Mouse (Mus musculus): ENCODE results near the gene Neu3. TPM values are rescaled to one million over a fixed set of nuclear protein-coding genes. Genes with fewer than 3 reads are reported as not detected.

The Neu3 gene
- polyA plus RNA-seq, 1 experiment: 0.83 TPM

DNA sequence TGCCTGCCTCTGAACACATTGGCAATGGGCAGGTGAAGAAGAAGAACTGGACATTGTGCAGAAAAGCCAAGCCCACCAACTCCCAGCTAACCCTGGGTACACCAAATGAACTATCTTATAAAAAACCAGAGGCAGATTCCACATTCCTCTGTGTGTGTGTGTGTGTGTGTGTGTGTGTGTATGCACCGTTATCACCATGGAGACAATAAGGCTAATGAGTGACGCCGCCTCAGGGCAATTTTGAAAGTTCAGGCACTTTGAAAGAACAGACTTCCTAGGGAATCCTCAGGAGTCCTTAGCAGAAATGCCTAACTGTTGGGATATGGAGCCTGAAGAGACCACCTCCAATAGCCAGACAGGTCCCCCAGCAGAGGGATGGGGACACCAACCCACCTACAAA is 31.0 kb downstream of the Neu3 start:
- no peak for TF ChIP-seq FLI1 (IDR thresholded peaks at IDR 0.05; ENCODE audit: low read length)
- no peak for TF ChIP-seq GATA1 (IDR thresholded peaks at IDR 0.05; ENCODE audit: borderline replicate concordance, low read length)
- Histone ChIP-seq H3K36me3 (replicated peaks; ENCODE audit: low read length) (no peaks in the 10 kb centered on the region), H3K4me1 (peaks cover 4% of the 10 kb centered on the region; the same call in 1 of the 2 replicates), H3K27me3 (replicated peaks) (peaks cover 65% of the 10 kb centered on the region), H3K4me3 (replicated peaks) (no peak overlapping the region), H3K9me3 (peaks cover 6% of the 10 kb centered on the region)

DNA sequence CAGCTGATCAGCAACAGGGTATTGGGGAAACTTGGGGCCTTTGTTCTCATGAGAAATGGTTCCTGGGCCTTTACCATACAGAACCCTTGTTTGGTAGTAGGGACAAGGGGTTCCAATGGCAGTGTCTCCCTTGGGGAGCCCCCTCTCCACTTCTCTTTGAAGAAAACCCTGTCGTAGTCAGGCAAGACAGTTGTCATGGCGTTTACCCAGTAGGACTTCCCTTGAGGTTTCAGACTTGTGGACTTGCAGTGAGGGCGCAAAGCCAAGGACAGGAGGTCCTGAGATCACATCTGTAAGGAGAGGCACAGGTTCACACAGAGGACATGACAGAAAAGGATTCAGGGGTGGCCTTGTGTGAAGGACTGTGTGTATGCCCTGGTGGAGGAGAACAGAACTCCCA is 31.7 kb downstream of the Neu3 start:
- Histone ChIP-seq H3K4me3 (replicated peaks) (no peak overlapping the region), H3K9me3 (peaks cover 5% of the 10 kb centered on the region), H3K36me3 (replicated peaks; ENCODE audit: low read length) (no peaks in the 10 kb centered on the region), H3K27me3 (replicated peaks) (peaks cover 67% of the 10 kb centered on the region), H3K4me1 (peaks cover 4% of the 10 kb centered on the region; the same call in 1 of the 2 replicates)
- no peak for TF ChIP-seq GATA1 (IDR thresholded peaks at IDR 0.05; ENCODE audit: borderline replicate concordance, low read length)
- no peak for TF ChIP-seq FLI1 (IDR thresholded peaks at IDR 0.05; ENCODE audit: low read length)

DNA sequence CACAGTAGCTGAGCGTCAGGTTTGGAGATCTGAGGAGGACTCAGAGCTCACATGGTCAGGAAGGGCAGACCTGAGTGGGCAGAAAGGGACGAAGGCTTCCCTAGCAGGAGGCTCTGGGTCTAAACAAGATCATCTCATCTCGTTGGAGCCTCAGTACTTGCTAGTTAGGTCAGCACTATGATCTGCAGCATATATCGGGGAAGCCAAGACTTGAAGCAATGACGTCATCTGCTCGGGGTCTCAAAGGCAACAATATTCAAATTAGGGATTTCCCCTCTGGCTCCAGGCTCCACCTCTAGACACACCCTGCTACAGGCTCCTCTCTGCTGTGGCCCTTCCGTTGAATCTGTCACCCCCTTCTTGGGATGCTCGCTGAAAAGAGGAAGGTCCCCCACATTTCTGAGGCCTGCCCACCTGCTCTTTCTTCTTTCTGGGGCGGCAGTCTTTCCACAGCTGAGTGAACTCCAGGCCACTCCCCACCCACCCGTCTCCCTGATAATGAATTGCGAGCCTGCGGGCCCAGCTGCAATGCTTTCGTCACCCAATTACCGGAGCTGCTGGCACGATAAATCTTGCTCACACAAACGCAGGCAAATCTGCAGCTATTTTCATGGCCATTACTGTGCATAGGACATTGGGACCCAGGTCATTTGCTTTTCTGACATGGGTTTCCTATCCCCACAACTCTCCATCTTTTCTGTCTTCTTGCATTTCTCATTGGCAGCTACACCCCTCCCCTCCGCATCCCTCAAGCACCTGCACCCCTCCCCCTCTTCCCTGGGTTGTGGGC is 32.8 kb downstream of the Neu3 start:
- H3K36me3 ChIP-seq (replicated peaks; ENCODE audit: low read length): no peaks in the 10 kb centered on the region
- peaks cover 4% of the 10 kb centered on the region; the same call in 1 of the 2 replicates for H3K4me1 ChIP-seq
- TF ChIP-seq GATA1 (IDR thresholded peaks at IDR 0.05; ENCODE audit: borderline replicate concordance, low read length): no peak
- TF ChIP-seq FLI1 (IDR thresholded peaks at IDR 0.05; ENCODE audit: low read length): no peak
- H3K4me3 ChIP-seq (replicated peaks): no peak overlapping the region
- peaks cover 68% of the 10 kb centered on the region for H3K27me3 ChIP-seq (replicated peaks)
- peaks cover 14% of the 10 kb centered on the region for H3K9me3 ChIP-seq

DNA sequence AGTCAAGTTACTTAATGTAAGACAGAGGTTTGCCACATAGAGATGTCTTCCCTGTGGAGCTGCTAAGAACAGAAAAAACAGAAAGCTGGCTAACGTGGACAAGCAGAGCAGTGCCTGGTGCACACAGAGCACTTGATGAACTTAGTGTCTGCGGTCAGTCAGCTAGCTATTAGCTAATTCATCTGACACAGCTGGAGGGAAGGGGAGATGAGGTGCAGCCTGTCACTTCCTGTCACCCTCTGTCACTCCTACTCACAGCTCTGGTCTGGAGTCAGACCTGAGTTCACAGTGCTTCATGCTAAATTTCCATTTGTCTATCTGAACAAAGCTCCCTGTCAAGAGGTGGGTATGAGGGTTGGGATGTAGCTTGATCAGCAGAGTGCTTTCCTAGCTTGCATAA is 34.1 kb downstream of the Neu3 start:
- Histone ChIP-seq H3K36me3 (replicated peaks; ENCODE audit: low read length) (no peaks in the 10 kb centered on the region), H3K27me3 (replicated peaks) (peaks cover 67% of the 10 kb centered on the region), H3K9me3 (peaks cover 14% of the 10 kb centered on the region), H3K4me1 (peaks cover 4% of the 10 kb centered on the region; the same call in 1 of the 2 replicates), H3K4me3 (replicated peaks) (peak overlapping the region; percentile 6)
- TF ChIP-seq GATA1 (IDR thresholded peaks at IDR 0.05; ENCODE audit: borderline replicate concordance, low read length): no peak
- no peak for TF ChIP-seq FLI1 (IDR thresholded peaks at IDR 0.05; ENCODE audit: low read length)

DNA sequence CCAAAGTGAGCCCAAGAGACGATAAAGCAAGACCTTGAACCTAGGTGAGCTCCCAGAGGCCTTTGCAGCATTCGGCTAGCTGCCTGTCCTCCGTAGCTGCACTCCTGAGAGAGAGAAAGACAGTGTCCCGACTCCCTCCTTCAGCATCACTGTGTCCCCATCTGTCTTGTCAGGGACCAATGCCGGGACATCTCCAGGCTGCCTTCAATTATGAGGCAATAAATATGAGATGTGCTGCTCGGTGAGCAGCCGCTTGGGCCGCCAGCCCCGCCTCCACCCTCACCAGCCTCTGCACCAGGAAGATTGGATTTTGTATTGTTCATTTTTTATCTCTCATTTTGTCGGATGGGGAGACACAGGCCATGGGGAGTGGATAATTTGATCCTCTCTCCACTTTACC is 37.4 kb downstream of the Neu3 start:
- Histone ChIP-seq H3K4me3 (replicated peaks) (no peak overlapping the region), H3K27me3 (replicated peaks) (peaks cover 51% of the 10 kb centered on the region), H3K9me3 (peaks cover 14% of the 10 kb centered on the region), H3K36me3 (replicated peaks; ENCODE audit: low read length) (no peaks in the 10 kb centered on the region), H3K4me1 (peaks cover 4% of the 10 kb centered on the region; the same call in 1 of the 2 replicates)
- no peak for TF ChIP-seq FLI1 (IDR thresholded peaks at IDR 0.05; ENCODE audit: low read length)
- TF ChIP-seq GATA1 (IDR thresholded peaks at IDR 0.05; ENCODE audit: borderline replicate concordance, low read length): no peak

DNA sequence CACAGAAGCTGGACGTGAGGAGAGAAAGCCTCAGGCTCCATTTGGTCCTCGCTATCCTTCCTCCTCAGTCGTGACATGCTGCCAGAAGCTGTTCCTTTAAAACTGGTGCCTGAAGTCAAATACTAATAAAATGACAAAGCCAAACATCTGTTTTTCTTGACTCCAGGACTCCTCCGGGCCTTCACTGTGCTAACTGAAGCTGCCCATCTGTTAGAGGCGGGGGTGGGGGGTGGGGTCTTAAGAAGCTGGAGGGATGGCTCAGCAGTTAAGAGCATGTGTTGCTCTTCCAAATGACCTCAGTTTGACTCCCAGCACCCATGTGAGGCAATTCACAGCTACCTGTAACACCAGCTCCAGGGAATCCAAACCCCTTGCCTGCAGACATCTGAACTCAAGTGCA is 39.7 kb downstream of the Neu3 start:
- H3K9me3 ChIP-seq: peaks cover 14% of the 10 kb centered on the region
- no peaks in the 10 kb centered on the region for H3K4me1 ChIP-seq
- no peak overlapping the region for H3K4me3 ChIP-seq (replicated peaks)
- no peaks in the 10 kb centered on the region for H3K36me3 ChIP-seq (replicated peaks; ENCODE audit: low read length)
- peaks cover 30% of the 10 kb centered on the region for H3K27me3 ChIP-seq (replicated peaks)
- no peak for TF ChIP-seq GATA1 (IDR thresholded peaks at IDR 0.05; ENCODE audit: borderline replicate concordance, low read length)
- no peak for TF ChIP-seq FLI1 (IDR thresholded peaks at IDR 0.05; ENCODE audit: low read length)

DNA sequence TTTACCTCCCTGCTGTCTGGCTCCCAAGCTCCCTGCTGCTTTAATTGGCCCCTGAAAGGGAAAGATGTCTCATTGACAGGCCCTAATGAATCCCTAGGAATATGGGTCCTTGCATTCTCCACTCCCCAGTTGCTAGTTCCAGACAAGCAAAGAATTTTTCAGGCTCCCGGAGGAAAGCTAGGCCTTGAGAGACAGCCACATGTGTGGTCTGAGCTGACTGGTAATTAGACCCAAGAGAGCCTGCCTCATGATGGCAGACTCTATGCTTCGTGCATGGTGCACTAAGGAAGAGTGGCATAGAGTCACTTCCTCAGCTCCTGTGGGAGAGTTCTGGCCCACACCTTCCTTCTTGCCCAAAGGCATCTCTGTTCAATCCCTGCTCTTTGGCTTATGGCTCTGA is 40.3 kb downstream of the Neu3 start:
- no peak for TF ChIP-seq FLI1 (IDR thresholded peaks at IDR 0.05; ENCODE audit: low read length)
- no peak for TF ChIP-seq GATA1 (IDR thresholded peaks at IDR 0.05; ENCODE audit: borderline replicate concordance, low read length)
- Histone ChIP-seq H3K27me3 (replicated peaks) (peaks cover 30% of the 10 kb centered on the region), H3K36me3 (replicated peaks; ENCODE audit: low read length) (no peaks in the 10 kb centered on the region), H3K9me3 (peaks cover 14% of the 10 kb centered on the region), H3K4me3 (replicated peaks) (no peak overlapping the region), H3K4me1 (no peaks in the 10 kb centered on the region)

DNA sequence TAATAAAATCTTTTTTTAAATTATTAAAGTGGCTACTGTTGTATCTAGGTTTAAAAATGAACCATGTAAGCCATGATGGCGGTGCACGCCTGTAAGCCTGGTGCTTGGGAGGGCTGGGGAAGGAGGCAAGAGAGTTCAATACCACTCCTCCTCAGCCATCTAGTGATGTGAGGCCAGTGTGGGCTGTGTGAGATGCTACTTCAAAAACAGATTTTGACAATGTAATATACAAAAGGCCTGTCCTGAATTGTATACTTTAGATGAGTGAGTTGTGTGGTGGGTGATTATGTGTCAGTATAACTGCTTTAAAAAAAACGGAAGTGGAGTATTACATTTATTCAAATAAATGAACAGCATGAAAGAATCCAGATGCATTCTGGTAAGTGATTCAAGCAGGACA is 41.4 kb downstream of the Neu3 start:
- peaks cover 22% of the 10 kb centered on the region for H3K27me3 ChIP-seq (replicated peaks)
- no peaks in the 10 kb centered on the region for H3K36me3 ChIP-seq (replicated peaks; ENCODE audit: low read length)
- H3K4me1 ChIP-seq: peaks cover 3% of the 10 kb centered on the region; the same call in 1 of the 2 replicates
- no peak for TF ChIP-seq FLI1 (IDR thresholded peaks at IDR 0.05; ENCODE audit: low read length)
- TF ChIP-seq GATA1 (IDR thresholded peaks at IDR 0.05; ENCODE audit: borderline replicate concordance, low read length): no peak
- H3K4me3 ChIP-seq (replicated peaks): no peak overlapping the region
- peaks cover 12% of the 10 kb centered on the region for H3K9me3 ChIP-seq

DNA sequence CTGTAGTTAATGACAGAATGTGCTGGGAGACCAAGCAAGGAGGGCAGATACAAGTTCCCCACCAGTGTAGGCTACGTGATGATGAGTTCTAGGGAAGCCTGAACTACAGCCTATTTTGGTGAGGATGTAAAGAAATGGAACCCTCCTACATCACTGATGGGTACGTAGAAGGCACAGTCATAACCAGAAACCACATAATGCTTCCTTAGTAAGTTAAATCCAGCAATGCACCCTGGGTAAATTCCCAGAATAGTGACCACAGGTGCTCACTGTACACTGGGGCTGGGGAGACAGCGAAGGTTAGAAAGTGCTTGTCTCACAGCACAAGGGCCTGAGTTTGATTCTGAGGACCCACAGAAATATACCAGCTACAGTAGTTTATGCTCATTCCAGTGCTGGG is 42.7 kb downstream of the Neu3 start:
- no peak for TF ChIP-seq FLI1 (IDR thresholded peaks at IDR 0.05; ENCODE audit: low read length)
- no peak for TF ChIP-seq GATA1 (IDR thresholded peaks at IDR 0.05; ENCODE audit: borderline replicate concordance, low read length)
- Histone ChIP-seq H3K4me1 (peaks cover 6% of the 10 kb centered on the region), H3K27me3 (replicated peaks) (peaks cover 11% of the 10 kb centered on the region), H3K4me3 (replicated peaks) (no peak overlapping the region), H3K9me3 (no peaks in the 10 kb centered on the region), H3K36me3 (replicated peaks; ENCODE audit: low read length) (no peaks in the 10 kb centered on the region)

DNA sequence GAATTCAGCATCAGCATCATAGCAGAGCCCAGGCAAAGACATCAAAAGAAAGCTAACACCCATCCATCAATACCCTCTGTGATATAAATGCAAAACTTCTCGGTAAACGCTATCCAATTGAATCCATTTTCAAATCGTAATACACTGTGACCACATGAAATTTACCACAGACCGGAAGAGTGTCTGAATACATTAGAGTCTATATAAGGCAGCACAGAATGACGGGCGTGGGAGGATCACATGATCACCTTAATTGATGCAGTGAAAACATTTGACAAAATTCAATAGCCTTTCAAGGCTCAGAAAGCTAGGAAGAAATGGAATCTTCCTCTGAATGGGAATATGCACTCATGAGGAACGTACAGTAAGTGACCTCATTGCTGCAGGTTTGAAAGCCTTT is 44.8 kb downstream of the Neu3 start:
- TF ChIP-seq FLI1 (IDR thresholded peaks at IDR 0.05; ENCODE audit: low read length) (no peak), GATA1 (IDR thresholded peaks at IDR 0.05; ENCODE audit: borderline replicate concordance, low read length) (no peak)
- Histone ChIP-seq H3K4me3 (replicated peaks) (no peak overlapping the region), H3K27me3 (replicated peaks) (peaks cover 7% of the 10 kb centered on the region)

More for the DNA sequence above, 44.8 kb downstream of the Neu3 start:
- no peaks in the 10 kb centered on the region for H3K9me3 ChIP-seq
- no peaks in the 10 kb centered on the region for H3K36me3 ChIP-seq (replicated peaks; ENCODE audit: low read length)
- peaks cover 6% of the 10 kb centered on the region for H3K4me1 ChIP-seq

Data from megakaryocyte, embryonic 14.5 days (primary cell).